Mouse (Mus musculus) ES-Bruce4 (cell line): ENCODE data around the gene Zbtb39. TPM values are rescaled to one million over a fixed set of nuclear protein-coding genes. Genes with fewer than 3 reads are reported as not detected.
A peak's percentile ranks its signal among the peaks of the same experiment; 100 is the strongest.

ENCODE experiments used
- H3K27ac ChIP-seq: 2 replicates; pipeline ENCODE4 v1.5.1; 2012; ENCODE audit warnings: low read length, inconsistent platforms; ENCODE audit not compliant: insufficient read depth
- H3K27me3 ChIP-seq: 2 replicates; pipeline ENCODE4 v1.6.1; 2012; ENCODE audit warnings: mild to moderate bottlenecking, low read length, inconsistent platforms; ENCODE audit not compliant: control insufficient read depth, poor library complexity, insufficient read depth, severe bottlenecking
- H3K36me3 ChIP-seq: 2 replicates; pipeline ENCODE4 v1.6.1; 2012; ENCODE audit warnings: inconsistent platforms, mild to moderate bottlenecking, low read length, moderate library complexity; ENCODE audit not compliant: control insufficient read depth, poor library complexity, insufficient read depth, severe bottlenecking
- H3K4me1 ChIP-seq: one replicate; pipeline ENCODE4 v1.8.1; 2011; ENCODE audit warnings: low read length; ENCODE audit not compliant: control insufficient read depth, insufficient read depth
- H3K4me3 ChIP-seq: 2 replicates; pipeline ENCODE4 v1.5.1; 2011; ENCODE audit warnings: low read depth, mild to moderate bottlenecking, low read length
- H3K9ac ChIP-seq: 2 replicates; pipeline ENCODE4 v1.6.1; 2012; ENCODE audit warnings: low read depth, mild to moderate bottlenecking, inconsistent platforms; ENCODE audit not compliant: poor library complexity, severe bottlenecking
- H3K9me3 ChIP-seq: replicated peaks from 2 replicates; pipeline ENCODE4 v1.6.1; 2012; ENCODE audit warnings: mild to moderate bottlenecking, low read length, inconsistent platforms; ENCODE audit not compliant: control insufficient read depth, poor library complexity, insufficient read depth, severe bottlenecking
- CTCF ChIP-seq: IDR thresholded peaks from one replicate; pipeline ENCODE4 v1.8.1; 2011; ENCODE audit warnings: low read depth, low read length
- EP300 ChIP-seq: IDR thresholded peaks from 2 replicates; pipeline ENCODE4 v1.6.1; 2011; ENCODE audit warnings: low read depth, low read length; ENCODE audit not compliant: insufficient read depth
- POLR2A ChIP-seq: IDR thresholded peaks from one replicate; pipeline ENCODE4 v1.8.1; 2011; ENCODE audit warnings: low read length; ENCODE audit not compliant: insufficient read depth
- polyA plus RNA-seq: library from polyadenylated mRNA; stranded (reverse); fragments of >200 nt; gene quantifications from 2 replicates; pipeline ENCODE4 v1.2.4, GENCODE M21; 2011; ENCODE audit warnings: low read depth; ENCODE audit not compliant: missing spikeins, insufficient read depth, insufficient read length

Zbtb39 gene
- polyA plus RNA-seq, 1 experiment = 15.6 TPM

- Histone ChIP-seq H3K36me3 (peaks cover 14% of the 10 kb centered on the region; the same call in 1 of the 2 replicates), H3K4me1 (peaks cover 8% of the 10 kb centered on the region), H3K4me3 (no peak overlapping the region), H3K9me3 (no peaks in the 10 kb centered on the region), H3K27ac (no peak overlapping the region), H3K9ac (no peak overlapping the region), H3K27me3 (no peaks in the 10 kb centered on the region)
- TF ChIP-seq CTCF (peak; percentile 45), POLR2A (no peak), EP300 (no peak)
Observed at GRCm38 (mm10) chr10:127738151-127738882, 1.0 kb upstream of the Zbtb39 start.

DNA sequence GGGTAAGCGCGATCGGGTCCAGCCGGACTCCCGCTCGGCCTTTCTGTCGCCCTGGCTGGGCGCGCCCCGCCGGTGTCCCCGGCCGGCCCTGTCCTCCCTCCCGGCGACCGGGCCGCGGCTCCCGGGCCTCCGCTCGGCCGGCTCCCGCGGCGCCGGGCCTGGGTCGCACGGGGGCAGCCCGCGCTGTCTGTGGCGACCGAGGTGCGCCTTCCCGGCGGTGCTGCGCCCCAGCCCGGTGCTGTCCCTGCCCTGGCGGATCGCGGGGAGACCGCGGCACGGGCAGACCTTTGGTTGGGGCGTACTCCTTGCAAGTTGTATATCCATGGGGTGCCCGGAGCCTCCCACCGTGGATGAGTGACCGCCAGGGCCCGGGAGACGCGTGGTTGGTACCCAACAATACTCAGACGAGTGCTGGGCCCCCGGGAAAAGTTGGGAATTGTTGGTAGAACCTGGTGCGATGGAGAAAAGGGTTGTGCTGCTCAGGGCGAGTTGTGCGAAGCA is 373 bp downstream of the Zbtb39 start:
- no peaks in the 10 kb centered on the region for H3K27me3 ChIP-seq

DNA sequence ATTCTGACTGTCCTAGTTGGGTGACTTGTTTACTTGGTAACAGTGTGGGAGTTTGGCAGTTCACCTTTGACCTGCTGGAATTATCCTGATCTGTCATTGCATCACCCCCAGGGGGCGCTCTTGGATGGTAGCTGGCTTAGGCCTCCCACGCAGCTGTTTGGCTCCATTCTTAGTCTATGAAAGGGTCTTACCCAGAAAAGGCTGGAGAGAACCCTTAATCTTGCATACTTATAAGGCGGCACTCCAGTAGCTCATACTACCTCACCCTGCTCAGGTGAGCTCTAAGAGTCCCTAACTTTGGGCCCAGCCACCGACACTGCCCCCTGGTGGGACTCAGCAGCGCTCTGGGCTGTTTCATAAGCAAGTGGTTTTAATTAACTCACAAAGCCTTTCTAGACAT is 5.3 kb downstream of the Zbtb39 start:
- Histone ChIP-seq H3K9ac (no peak overlapping the region), H3K4me1 (peaks cover 4% of the 10 kb centered on the region), H3K36me3 (peaks cover 22% of the 10 kb centered on the region), H3K27ac (no peak overlapping the region), H3K9me3 (no peaks in the 10 kb centered on the region), H3K4me3 (no peak overlapping the region), H3K27me3 (no peaks in the 10 kb centered on the region)
- TF ChIP-seq EP300 (no peak), CTCF (peak; percentile 53)

More for the DNA sequence above, 373 bp downstream of the Zbtb39 start:
- peaks cover 1% of the 10 kb centered on the region for H3K4me1 ChIP-seq
- H3K9me3 ChIP-seq = no peaks in the 10 kb centered on the region
- H3K27ac ChIP-seq = no peak overlapping the region
- peak overlapping the region; percentile 97 for H3K9ac ChIP-seq
- H3K4me3 ChIP-seq = peak overlapping the region; percentile 87
- H3K36me3 ChIP-seq = peaks cover 22% of the 10 kb centered on the region
- TF ChIP-seq CTCF (no peak), POLR2A (no peak), EP300 (no peak)

GRCm38 (mm10) chr10:127745886-127746285 is 6.5 kb downstream of the Zbtb39 start:
- Histone ChIP-seq H3K9ac (no peak overlapping the region), H3K4me3 (no peak overlapping the region), H3K36me3 (peaks cover 22% of the 10 kb centered on the region)

GRCm38 (mm10) chr10:127747254-127747653 is 7.9 kb downstream of the Zbtb39 start:
- peaks cover 4% of the 10 kb centered on the region for H3K4me1 ChIP-seq
- H3K36me3 ChIP-seq = peaks cover 17% of the 10 kb centered on the region
- TF ChIP-seq POLR2A (no peak), EP300 (peak; percentile 90)
- H3K9ac ChIP-seq = no peak overlapping the region
- H3K4me3 ChIP-seq = no peak overlapping the region
- H3K27ac ChIP-seq = no peak overlapping the region
- no peaks in the 10 kb centered on the region for H3K9me3 ChIP-seq
- no peaks in the 10 kb centered on the region for H3K27me3 ChIP-seq

More at GRCm38 (mm10) chr10:127745886-127746285, 6.5 kb downstream of the Zbtb39 start:
- peaks cover 4% of the 10 kb centered on the region for H3K4me1 ChIP-seq
- peak overlapping the region; percentile 47 for H3K27ac ChIP-seq
- no peaks in the 10 kb centered on the region for H3K27me3 ChIP-seq
- no peaks in the 10 kb centered on the region for H3K9me3 ChIP-seq
- TF ChIP-seq EP300 = no peak
- no peak for TF ChIP-seq CTCF
- TF ChIP-seq POLR2A = no peak

DNA sequence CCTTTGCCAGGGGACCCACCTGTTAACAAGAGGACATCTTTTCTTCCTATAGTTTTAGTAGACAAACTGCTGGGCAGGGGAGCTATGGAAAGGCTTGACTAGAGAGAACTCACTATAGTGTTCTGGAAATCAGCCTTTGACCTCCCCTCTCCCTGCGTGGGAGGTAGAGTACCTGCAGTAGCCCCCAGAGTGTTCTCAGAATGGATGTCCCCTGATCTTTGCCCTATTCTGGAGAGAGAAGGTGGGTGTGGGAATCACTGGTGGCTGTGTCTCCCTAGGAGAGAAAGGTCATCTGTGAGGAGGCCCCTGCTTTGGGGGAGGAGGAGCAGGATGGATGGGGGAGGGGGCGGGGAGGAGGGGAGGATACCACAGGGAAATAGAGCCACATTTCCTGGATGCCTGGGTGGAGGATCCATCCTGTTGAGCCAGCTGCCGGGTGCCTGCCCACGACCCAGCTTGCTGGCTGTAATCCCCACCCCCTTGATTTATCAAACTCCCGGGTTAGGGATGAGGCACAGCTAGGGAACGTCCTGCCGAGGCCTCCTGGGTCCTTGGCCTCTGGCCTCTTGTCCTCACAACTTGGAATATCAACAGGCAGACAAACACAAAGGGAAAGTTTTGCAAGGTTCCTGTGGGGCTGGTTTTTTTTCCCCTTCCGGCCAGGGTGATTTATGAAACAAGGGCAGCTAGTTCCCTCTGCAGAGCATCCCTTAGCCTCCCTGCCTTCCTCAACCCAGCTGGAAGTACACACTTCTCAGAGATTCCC is 9.7 kb downstream of the Zbtb39 start:
- H3K36me3 ChIP-seq = peaks cover 2% of the 10 kb centered on the region

More for the DNA sequence above, 9.7 kb downstream of the Zbtb39 start:
- peak overlapping the region; percentile 23; the same call in 1 of the 2 replicates for H3K9ac ChIP-seq
- H3K4me3 ChIP-seq = no peak overlapping the region
- no peaks in the 10 kb centered on the region for H3K27me3 ChIP-seq
- H3K9me3 ChIP-seq = no peaks in the 10 kb centered on the region
- H3K27ac ChIP-seq = 0 out of 2 replicates have a peak overlapping the region, but pooled peaks have one; percentile 16
- peaks cover 3% of the 10 kb centered on the region for H3K4me1 ChIP-seq
- TF ChIP-seq EP300 (0 out of 2 replicates have a peak, but pooled peaks have one; percentile 49), POLR2A (no peak), CTCF (no peak)
